Mouse (Mus musculus) embryo, embryonic 10.5 days (tissue): ENCODE results near the gene Olfr463.

Experiments
- DNase-seq: peaks from one replicate; pipeline ENCODE4 v3.0.0-alpha.2; 2015; ENCODE audit warnings: low spot score

Olfr463 gene

DNA sequence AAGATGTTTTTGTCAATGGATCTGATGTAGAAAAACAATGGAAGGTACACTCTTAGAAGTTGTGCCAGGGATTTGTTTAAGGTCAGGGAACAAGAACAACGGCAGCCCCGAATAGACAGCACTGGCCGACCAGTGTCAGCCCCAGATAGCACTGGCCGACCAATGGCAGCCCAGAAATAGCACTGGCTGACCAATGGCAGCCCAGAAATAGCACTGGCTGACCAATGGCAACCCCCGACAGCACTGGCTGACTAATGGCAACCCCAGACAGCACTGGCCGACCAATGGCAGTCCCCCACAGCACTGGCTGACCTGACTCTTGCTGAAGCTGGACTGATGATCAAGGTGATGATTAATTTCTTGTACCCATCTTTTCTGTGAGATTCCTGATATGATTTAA, 49.3 kb downstream of the Olfr463 start:
- DNase-seq, result peak; percentile 21

DNA sequence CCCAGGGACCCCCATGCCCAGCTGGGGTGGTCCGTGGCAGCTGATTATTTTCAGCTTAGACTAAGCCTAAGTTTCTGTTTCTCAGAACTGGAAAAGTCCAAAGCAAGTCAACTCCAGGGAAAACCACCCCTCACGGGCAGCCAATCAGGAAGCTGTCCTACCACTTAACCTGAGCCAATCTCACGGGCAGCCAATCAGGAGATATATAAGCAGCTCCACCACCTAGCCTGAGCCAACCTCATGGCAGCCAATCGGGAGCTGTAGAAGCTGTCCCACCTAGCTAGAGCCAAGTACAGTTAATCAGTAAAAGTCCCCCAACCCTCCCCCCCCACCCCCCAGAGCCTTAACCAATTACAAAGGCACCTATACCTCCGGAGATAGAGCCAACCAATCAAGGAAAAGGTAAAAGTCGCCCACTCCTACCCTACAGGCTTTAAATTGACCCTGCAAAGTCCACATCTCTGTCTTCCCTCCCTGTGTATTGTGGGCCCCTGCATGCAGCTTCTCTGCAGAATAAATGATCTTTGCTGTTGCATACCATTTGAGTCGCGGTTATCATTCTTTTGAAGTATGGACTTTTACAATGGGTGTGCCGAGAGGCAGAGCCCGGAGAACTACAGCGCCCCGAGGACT, 50.1 kb downstream of the Olfr463 start:
- no peak for DNase-seq
